Mouse (Mus musculus) G1E (cell line): ENCODE data around the gene Hid1. TPM values are rescaled to one million over a fixed set of nuclear protein-coding genes. Genes with fewer than 3 reads are reported as not detected.
A peak's percentile ranks its signal among the peaks of the same experiment; 100 is the strongest.

Experiments
- ATAC-seq: 2 replicates; pipeline ENCODE4 v1.8.0; 2016; ENCODE audit warnings: mild to moderate bottlenecking; ENCODE audit not compliant: insufficient number of reproducible peaks, poor library complexity, low FRiP score, severe bottlenecking; ENCODE audit errors: extremely low read depth
- DNase-seq: peaks from one replicate; pipeline ENCODE4 v3.0.0; 2012; ENCODE audit warnings: low spot score
- H3K27me3 ChIP-seq: 2 replicates; pipeline ENCODE4 v1.6.1; 2012; ENCODE audit warnings: mild to moderate bottlenecking, low read length, inconsistent platforms; ENCODE audit not compliant: insufficient read depth
- H3K36me3 ChIP-seq: replicated peaks from 2 replicates; pipeline ENCODE3; 2012; ENCODE audit warnings: mild to moderate bottlenecking, inconsistent platforms
- H3K4me1 ChIP-seq: 2 replicates; pipeline ENCODE4 v1.6.1; 2012; ENCODE audit warnings: low read depth, low read length, inconsistent platforms, mixed read lengths; ENCODE audit not compliant: insufficient read depth
- H3K4me3 ChIP-seq: 2 replicates; pipeline ENCODE4 v1.5.1; 2012; ENCODE audit warnings: low read depth, mild to moderate bottlenecking, inconsistent platforms, low read length, moderate library complexity, mixed read lengths
- H3K9me3 ChIP-seq: replicated peaks from 2 replicates; pipeline ENCODE4 v1.6.1; 2012; ENCODE audit warnings: inconsistent platforms
- CTCF ChIP-seq: IDR thresholded peaks from 2 replicates; pipeline ENCODE4 v1.5.1; 2012; ENCODE audit warnings: low read depth, low read length, inconsistent platforms, mixed read lengths
- GATA1 ChIP-seq: IDR thresholded peaks from 2 replicates; pipeline ENCODE4 v1.6.1; 2012; ENCODE audit warnings: borderline replicate concordance, low read length, inconsistent platforms, mixed read lengths
- GATA2 ChIP-seq: IDR thresholded peaks from 2 replicates; pipeline ENCODE4 v1.6.1; 2012; ENCODE audit warnings: low read depth, low read length, inconsistent platforms, borderline replicate concordance
- POLR2AphosphoS5 ChIP-seq: IDR thresholded peaks from 2 replicates; pipeline ENCODE4 v1.6.1; 2012; ENCODE audit warnings: low read depth, low read length, inconsistent platforms; ENCODE audit not compliant: insufficient replicate concordance
- TAL1 ChIP-seq: conservative IDR thresholded peaks from 2 replicates; pipeline ENCODE4 v1.6.1; 2012; ENCODE audit warnings: low read depth, low read length, inconsistent platforms, mixed read lengths
- polyA plus RNA-seq: library from polyadenylated mRNA; stranded (reverse); fragments of >175 nt; gene quantifications from 2 replicates; pipeline ENCODE4 v1.2.3, GENCODE M21; 2012
- total RNA-seq, 2 experiments: library from RNA; stranded (forward) in 1 of 2; stranded (reverse) in 1 of 2; fragments of 200-1000 nt in 1 of 2; fragments of >200 nt in 1 of 2; fragmentation: Nextera tagmentation in 1 of 2; gene quantifications; 2 replicates each; pipeline ENCODE4 v1.2.3; 2014 to 2017

Hid1 gene
- total and polyA plus RNA-seq, 3 experiments = 0.01 TPM; not detected in 2

GRCm38 (mm10) chr11:115334531-115334930, 33.0 kb downstream of the Hid1 start, which contains the start of gene Otop3:
Otop3 (plus strand) TSS chr11:115334731.
- Histone ChIP-seq H3K27me3 (peaks cover 7% of the 10 kb centered on the region), H3K36me3 (no peaks in the 10 kb centered on the region), H3K9me3 (no peaks in the 10 kb centered on the region), H3K4me1 (no peaks in the 10 kb centered on the region), H3K4me3 (no peak within 1 kb of the TSS)
- no peak for DNase-seq
- no peak for ATAC-seq
- TF ChIP-seq GATA1 (no peak), GATA2 (no peak), TAL1 (no peak), POLR2AphosphoS5 (no peak), CTCF (no peak)

DNA sequence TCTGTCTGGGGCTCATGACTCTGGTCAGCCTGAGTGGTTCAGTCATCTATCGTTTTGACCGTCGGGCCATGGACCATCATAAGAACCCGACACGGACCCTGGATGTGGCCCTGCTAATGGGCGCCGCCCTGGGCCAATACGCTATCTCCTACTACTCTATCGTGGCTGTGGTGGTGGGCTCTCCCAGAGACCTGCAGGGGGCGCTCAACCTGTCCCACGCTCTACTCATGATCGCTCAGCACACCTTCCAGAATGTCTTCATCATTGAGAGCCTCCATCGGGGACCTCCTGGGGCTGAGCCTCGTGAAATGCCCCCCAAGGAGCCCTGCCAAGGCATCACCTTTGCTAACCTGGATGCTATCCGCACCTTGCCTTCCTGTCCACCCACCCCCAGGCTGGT, 38.2 kb downstream of the Hid1 start:
- no peak for ATAC-seq
- no peaks in the 10 kb centered on the region for H3K4me1 ChIP-seq
- H3K9me3 ChIP-seq = no peaks in the 10 kb centered on the region
- H3K4me3 ChIP-seq = no peak overlapping the region
- DNase-seq = no peak
- peaks cover 3% of the 10 kb centered on the region for H3K27me3 ChIP-seq
- no peaks in the 10 kb centered on the region for H3K36me3 ChIP-seq
- TF ChIP-seq POLR2AphosphoS5 (no peak), GATA1 (no peak), GATA2 (no peak), TAL1 (no peak), CTCF (no peak)

DNA sequence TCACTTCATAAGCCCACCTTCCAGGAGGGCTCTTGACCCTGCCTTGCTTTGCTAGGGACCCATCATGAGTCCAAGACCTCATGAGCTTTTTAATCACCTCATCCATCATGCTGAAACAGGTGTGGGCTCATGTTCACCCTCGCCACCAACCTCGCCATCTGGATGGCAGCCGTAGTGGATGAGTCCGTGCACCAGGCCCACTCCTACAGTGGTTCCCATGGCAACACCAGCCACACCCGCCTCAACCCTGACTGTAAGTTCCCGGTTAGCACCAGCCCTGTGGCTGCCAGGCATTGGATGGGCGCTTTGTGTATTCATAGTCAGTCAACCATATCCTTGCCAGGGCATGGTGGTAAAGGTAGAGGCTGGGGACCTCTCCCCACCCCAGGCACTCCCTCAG, 40.8 kb downstream of the Hid1 start:
- TF ChIP-seq CTCF = no peak
- TF ChIP-seq POLR2AphosphoS5 = no peak
- TF ChIP-seq TAL1 = no peak
- TF ChIP-seq GATA2 = no peak
- no peak for TF ChIP-seq GATA1
- Histone ChIP-seq H3K36me3 (no peaks in the 10 kb centered on the region), H3K9me3 (no peaks in the 10 kb centered on the region), H3K4me3 (no peak overlapping the region), H3K27me3 (peaks cover 9% of the 10 kb centered on the region; the same call in 1 of the 2 replicates), H3K4me1 (no peaks in the 10 kb centered on the region; the same call in 1 of the 2 replicates)
- ATAC-seq (no peak), DNase-seq (no peak)

DNA sequence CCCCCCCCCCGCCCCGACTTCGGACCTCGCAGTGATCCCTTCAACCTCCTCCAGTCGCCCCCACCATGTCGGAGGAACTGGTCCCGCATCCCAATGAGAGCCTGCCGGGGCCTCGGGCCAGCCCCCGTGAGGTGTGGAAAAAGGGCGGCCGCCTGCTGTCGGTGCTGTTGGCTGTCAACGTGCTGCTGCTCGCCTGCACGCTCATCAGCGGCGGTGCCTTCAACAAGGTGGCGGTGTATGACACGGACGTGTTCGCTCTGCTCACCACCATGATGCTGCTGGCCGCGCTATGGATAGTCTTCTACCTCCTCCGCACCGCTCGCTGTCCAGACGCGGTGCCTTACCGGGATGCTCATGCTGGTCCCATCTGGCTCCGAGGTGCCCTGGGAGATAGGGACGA, 44.2 kb downstream of the Hid1 start:
- Histone ChIP-seq H3K9me3 (no peaks in the 10 kb centered on the region), H3K27me3 (peaks cover 25% of the 10 kb centered on the region; the same call in 1 of the 2 replicates), H3K36me3 (no peaks in the 10 kb centered on the region), H3K4me1 (peaks cover 4% of the 10 kb centered on the region; the same call in 1 of the 2 replicates), H3K4me3 (0 out of 2 replicates have a peak overlapping the region, but pooled peaks have one; percentile 33)
- ATAC-seq (no peak), DNase-seq (no peak)
- TF ChIP-seq CTCF = no peak

DNA sequence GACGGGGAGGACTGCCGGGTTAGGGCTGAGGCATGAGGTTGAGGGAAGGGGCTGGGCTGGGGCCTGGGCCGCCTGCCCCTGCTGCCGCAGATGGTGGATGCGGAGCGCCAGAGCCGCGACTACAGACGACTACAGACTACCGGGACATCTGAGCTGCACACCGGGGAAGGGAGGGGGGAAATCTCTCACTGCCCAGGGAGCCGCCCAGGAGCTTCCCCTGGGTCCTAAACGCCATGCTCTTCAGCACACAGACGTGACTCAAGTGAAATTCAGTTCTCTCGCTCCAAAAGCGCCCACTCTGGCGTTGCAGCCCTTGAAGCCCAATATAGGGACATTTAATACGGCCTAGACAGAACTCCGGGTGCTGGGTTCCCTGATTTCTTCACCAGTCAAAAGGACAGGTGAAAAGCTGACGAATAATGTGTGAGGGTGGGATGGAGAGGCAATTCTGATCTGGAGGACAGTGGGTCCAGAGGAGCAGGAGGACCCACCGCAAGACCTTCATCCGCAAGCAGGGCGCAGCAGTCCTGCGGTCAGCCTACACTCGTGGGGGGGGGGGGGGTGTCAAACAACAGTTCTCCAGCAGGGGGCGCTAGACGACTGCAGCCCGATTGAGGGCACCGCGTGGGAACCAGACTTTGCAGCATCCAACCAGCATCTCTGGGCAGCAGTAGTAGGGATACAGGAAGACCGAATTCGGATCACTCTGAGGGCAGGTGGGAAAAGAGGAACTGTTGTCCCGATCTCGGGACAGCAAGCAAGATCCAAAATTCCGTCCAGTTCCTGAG, 45.5 kb downstream of the Hid1 start, which contains the start of gene Ush1g:
Gene Ush1g, minus strand, starts transcription at position 136 of the 788 bp plus-strand sequence.
- TF ChIP-seq CTCF (peak; percentile 53), GATA1 (no peak)
- Histone ChIP-seq H3K27me3 (peaks cover 33% of the 10 kb centered on the region; the same call in 1 of the 2 replicates), H3K4me3 (no peak within 1 kb of the TSS), H3K36me3 (no peaks in the 10 kb centered on the region), H3K9me3 (no peaks in the 10 kb centered on the region), H3K4me1 (peaks cover 4% of the 10 kb centered on the region; the same call in 1 of the 2 replicates)
- DNase-seq (peak; percentile 44), ATAC-seq (no peak)

GRCm38 (mm10) chr11:115319704-115320383, 47.7 kb downstream of the Hid1 start:
- Histone ChIP-seq H3K4me3 (no peak overlapping the region), H3K9me3 (no peaks in the 10 kb centered on the region), H3K27me3 (peaks cover 50% of the 10 kb centered on the region), H3K36me3 (no peaks in the 10 kb centered on the region), H3K4me1 (peaks cover 4% of the 10 kb centered on the region; the same call in 1 of the 2 replicates)
- TF ChIP-seq TAL1 (no peak), GATA2 (no peak), POLR2AphosphoS5 (no peak), CTCF (no peak), GATA1 (no peak)
- no peak for DNase-seq
- ATAC-seq = no peak
